Mouse (Mus musculus) ovary, postnatal 36 days (tissue): ENCODE results near the gene Skap1.

Experiments
- DNase-seq: peaks from one replicate; pipeline ENCODE4 v3.0.0; 2022; ENCODE audit warnings: low spot score, mixed read lengths

The Skap1 gene

GRCm38 (mm10) chr11:96781425-96781824, 317.0 kb downstream of the Skap1 start:
- no peak for DNase-seq

GRCm38 (mm10) chr11:96784847-96785246, 320.5 kb downstream of the Skap1 start:
- peak; percentile 62 for DNase-seq

- DNase-seq = no peak
These were observed 322.5 kb downstream of the Skap1 start for GRCm38 (mm10) chr11:96786731-96787450.

GRCm38 (mm10) chr11:96788871-96789795, 324.7 kb downstream of the Skap1 start, which contains the start of gene Cbx1:
TSS of gene Cbx1 (plus strand) at chr11:96789127.
- peak; percentile 91 for DNase-seq

- no peak for DNase-seq
These were observed 325.6 kb downstream of the Skap1 start for GRCm38 (mm10) chr11:96789990-96790389.

- no peak for DNase-seq
These were observed 326.3 kb downstream of the Skap1 start for GRCm38 (mm10) chr11:96790681-96791080.

GRCm38 (mm10) chr11:96795491-96795890, 331.1 kb downstream of the Skap1 start:
- DNase-seq = no peak

- DNase-seq = no peak
These were observed 331.7 kb downstream of the Skap1 start for GRCm38 (mm10) chr11:96796081-96796480.

GRCm38 (mm10) chr11:96796586-96796985, 332.2 kb downstream of the Skap1 start:
- DNase-seq = no peak

- no peak for DNase-seq
These were observed 335.1 kb downstream of the Skap1 start for GRCm38 (mm10) chr11:96799511-96799910.

GRCm38 (mm10) chr11:96805606-96806005, 341.2 kb downstream of the Skap1 start:
- no peak for DNase-seq

GRCm38 (mm10) chr11:96808066-96808465, 343.7 kb downstream of the Skap1 start:
- DNase-seq = no peak
